ENCODE assay signal across 8 mouse cellular contexts in genomic region chr4:135986301-135986942, GRCm38 (mm10). TPM values are rescaled to one million over a fixed set of nuclear protein-coding genes. Genes with fewer than 3 reads are reported as not detected.
DNase-seq lines count a peak whose midpoint lies in the region; ATAC-seq and TF ChIP-seq lines count a peak whose summit lies in the region.

No protein-coding gene starts in this region.

- peak overlapping the region; percentile 91 for H3K27ac ChIP-seq in embryonic facial prominence, embryonic 10.5 days (replicated peaks)
- H3K27ac ChIP-seq in hindbrain, embryonic 14.5 days, result peak overlapping the region; percentile 90
- H3K27ac ChIP-seq in midbrain, embryonic 11.5 days (ENCODE audit: low read depth, low read length), result peak overlapping the region; percentile 41; the same call in 1 of the 2 replicates

- H3K9ac ChIP-seq in hindbrain, embryonic 14.5 days, result peak overlapping the region; percentile 84
- peak overlapping the region; percentile 94 for H3K9ac ChIP-seq in midbrain, embryonic 11.5 days (ENCODE audit: low read length)

- WGBS in lung, adult 2 months, result 7% methylated on average over 23 of the region's 23 CpGs
- WGBS in embryonic facial prominence, embryonic 10.5 days, result 8% methylated on average over 23 of the region's 23 CpGs
- 8% methylated on average over 21 of the region's 23 CpGs for WGBS in hindbrain, embryonic 14.5 days
- 10% methylated on average over 23 of the region's 23 CpGs for WGBS in midbrain, embryonic 11.5 days

- no peaks in the 10 kb centered on the region for H3K9me3 ChIP-seq in embryonic facial prominence, embryonic 10.5 days
- no peaks in the 10 kb centered on the region for H3K9me3 ChIP-seq in hindbrain, embryonic 14.5 days (ENCODE audit: control insufficient read depth, low read length)
- H3K9me3 ChIP-seq in midbrain, embryonic 11.5 days (ENCODE audit: control insufficient read depth, low read length), result no peaks in the 10 kb centered on the region

- H3K4me2 ChIP-seq in hindbrain, embryonic 14.5 days (replicated peaks), result peak overlapping the region; percentile 93
- H3K4me2 ChIP-seq in midbrain, embryonic 11.5 days, result peak overlapping the region; percentile 64

- peaks cover 42% of the 10 kb centered on the region for H3K36me3 ChIP-seq in embryonic facial prominence, embryonic 10.5 days (replicated peaks)
- peaks cover 26% of the 10 kb centered on the region for H3K36me3 ChIP-seq in hindbrain, embryonic 14.5 days (replicated peaks; ENCODE audit: control insufficient read depth, insufficient read depth)
- peaks cover 7% of the 10 kb centered on the region; the same call in 1 of the 2 replicates for H3K36me3 ChIP-seq in midbrain, embryonic 11.5 days (ENCODE audit: control insufficient read depth, insufficient read depth, low read length)

- H3K4me1 ChIP-seq in lung, adult 2 months (ENCODE audit: control insufficient read depth, insufficient read depth, low read length), result no peaks in the 10 kb centered on the region; the same call in 1 of the 2 replicates
- peaks cover 21% of the 10 kb centered on the region for H3K4me1 ChIP-seq in embryonic facial prominence, embryonic 10.5 days
- peaks cover 13% of the 10 kb centered on the region for H3K4me1 ChIP-seq in hindbrain, embryonic 14.5 days (replicated peaks; ENCODE audit: control insufficient read depth, insufficient read depth, low read length)
- H3K4me1 ChIP-seq in midbrain, embryonic 11.5 days (ENCODE audit: control insufficient read depth, insufficient read depth, low read length), result peaks cover 10% of the 10 kb centered on the region

- no peak for ATAC-seq in hindbrain, embryonic 14.5 days (ENCODE audit: low FRiP score)
- ATAC-seq in midbrain, embryonic 11.5 days (ENCODE audit: low FRiP score), result no peak; the same call in 1 of the 2 replicates

- no peaks in the 10 kb centered on the region for H3K27me3 ChIP-seq in embryonic facial prominence, embryonic 10.5 days (replicated peaks; ENCODE audit: low read depth, poor library complexity, severe bottlenecking)
- no peaks in the 10 kb centered on the region for H3K27me3 ChIP-seq in hindbrain, embryonic 14.5 days (ENCODE audit: control insufficient read depth, insufficient read depth, low read length)
- no peaks in the 10 kb centered on the region for H3K27me3 ChIP-seq in midbrain, embryonic 11.5 days (ENCODE audit: control insufficient read depth, insufficient read depth, low read length)

- H3K4me3 ChIP-seq in lung, adult 2 months (replicated peaks; ENCODE audit: extremely low read depth, low read depth, low read length), result peak overlapping the region; percentile 89
- peak overlapping the region; percentile 86 for H3K4me3 ChIP-seq in embryonic facial prominence, embryonic 10.5 days
- H3K4me3 ChIP-seq in hindbrain, embryonic 14.5 days (replicated peaks; ENCODE audit: low read length), result peak overlapping the region; percentile 97
- peak overlapping the region; percentile 96 for H3K4me3 ChIP-seq in midbrain, embryonic 11.5 days (ENCODE audit: low read depth, low read length)

- DNase-seq in lung, adult 2 months, result no peak
- no peak for DNase-seq in lung, postnatal 36 days
- no peak for DNase-seq in embryonic facial prominence, embryonic 10.5 days (ENCODE audit: low spot score)
- no peak for DNase-seq in hindbrain, embryonic 14.5 days (ENCODE audit: low spot score)
- DNase-seq in midbrain, embryonic 11.5 days (ENCODE audit: low spot score, missing footprints), result peak; percentile 95
- DNase-seq in urinary bladder, postnatal 4 days (ENCODE audit: low spot score in 2 of 2), result no peak
- no peak for DNase-seq in layer of hippocampus, adult 11-12 months (ENCODE audit: low spot score)
- DNase-seq in layer of hippocampus, postnatal 14 days (ENCODE audit: low spot score in 2 of 2), result no peak

- no peak for TF ChIP-seq POLR2A in lung, adult 2 months (IDR thresholded peaks at IDR 0.05; ENCODE audit: borderline replicate concordance, extremely low read depth, low read depth, low read length)

- no peak for TF ChIP-seq CTCF in lung, adult 2 months (IDR thresholded peaks at IDR 0.05; ENCODE audit: insufficient read depth, low read length)

RNA-seq across cellular contexts. Expression of gene Pithd1, which starts 0.6 kb away (rescaled TPM):
- polyA plus RNA-seq in lung, adult 2 months (2012; rRNA removed), result 33.5 and 48.0 TPM in 2 replicates
- polyA plus RNA-seq in embryonic facial prominence, embryonic 10.5 days (2016; fragmentation: Nextera tagmentation; extraction: Ambion mirVana), result 66.2 and 72.8 TPM in 2 replicates
- polyA plus RNA-seq in hindbrain, embryonic 14.5 days (2014; fragmentation: Nextera tagmentation; extraction: Ambion mirVana), result 60.7 and 65.5 TPM in 2 replicates
- 64.8 and 65.8 TPM in 2 replicates for polyA plus RNA-seq in midbrain, embryonic 11.5 days (2014; fragmentation: Nextera tagmentation; extraction: Ambion mirVana)
- 10 to 100 TPM; 86.8 to 90.1 TPM for total RNA-seq in layer of hippocampus, postnatal 14 days (2021)

RNA-seq across cellular contexts. Expression of gene Lypla2, which starts 14.0 kb away (rescaled TPM):
- polyA plus RNA-seq in lung, adult 2 months (2012; rRNA removed), result 123 TPM in 2 replicates
- 207 and 217 TPM in 2 replicates for polyA plus RNA-seq in embryonic facial prominence, embryonic 10.5 days (2016; fragmentation: Nextera tagmentation; extraction: Ambion mirVana)
- polyA plus RNA-seq in hindbrain, embryonic 14.5 days (2014; fragmentation: Nextera tagmentation; extraction: Ambion mirVana), result 183 and 191 TPM in 2 replicates
- 136 and 144 TPM in 2 replicates for polyA plus RNA-seq in midbrain, embryonic 11.5 days (2014; fragmentation: Nextera tagmentation; extraction: Ambion mirVana)
- total RNA-seq in layer of hippocampus, postnatal 14 days (2021), result 100 to 1,000 TPM; 107 to 111 TPM

RNA-seq across cellular contexts. Expression of gene Gale, which starts 22.9 kb away (rescaled TPM):
- 19.5 and 25.0 TPM in 2 replicates for polyA plus RNA-seq in lung, adult 2 months (2012; rRNA removed)
- 39.7 and 40.2 TPM in 2 replicates for polyA plus RNA-seq in embryonic facial prominence, embryonic 10.5 days (2016; fragmentation: Nextera tagmentation; extraction: Ambion mirVana)
- polyA plus RNA-seq in hindbrain, embryonic 14.5 days (2014; fragmentation: Nextera tagmentation; extraction: Ambion mirVana), result 41.9 and 42.9 TPM in 2 replicates
- polyA plus RNA-seq in midbrain, embryonic 11.5 days (2014; fragmentation: Nextera tagmentation; extraction: Ambion mirVana), result 25.6 and 27.0 TPM in 2 replicates
- total RNA-seq in layer of hippocampus, postnatal 14 days (2021), result 10 to 100 TPM; 26.9 to 29.0 TPM

RNA-seq across cellular contexts. Expression of gene Eloa, which starts 35.1 kb away (rescaled TPM):
- 8.5 and 11.7 TPM in 2 replicates for polyA plus RNA-seq in lung, adult 2 months (2012; rRNA removed)
- 35.0 and 37.5 TPM in 2 replicates for polyA plus RNA-seq in embryonic facial prominence, embryonic 10.5 days (2016; fragmentation: Nextera tagmentation; extraction: Ambion mirVana)
- polyA plus RNA-seq in hindbrain, embryonic 14.5 days (2014; fragmentation: Nextera tagmentation; extraction: Ambion mirVana), result 31.1 and 33.3 TPM in 2 replicates
- polyA plus RNA-seq in midbrain, embryonic 11.5 days (2014; fragmentation: Nextera tagmentation; extraction: Ambion mirVana), result 42.8 and 43.6 TPM in 2 replicates
- 10 to 100 TPM; 31.7 TPM for total RNA-seq in layer of hippocampus, postnatal 14 days (2021)

RNA-seq across cellular contexts. Expression of gene Hmgcl, which starts 40.2 kb away (rescaled TPM):
- polyA plus RNA-seq in lung, adult 2 months (2012; rRNA removed), result 43.8 and 49.6 TPM in 2 replicates
- polyA plus RNA-seq in embryonic facial prominence, embryonic 10.5 days (2016; fragmentation: Nextera tagmentation; extraction: Ambion mirVana), result 64.3 and 68.6 TPM in 2 replicates
- 60.3 and 63.3 TPM in 2 replicates for polyA plus RNA-seq in hindbrain, embryonic 14.5 days (2014; fragmentation: Nextera tagmentation; extraction: Ambion mirVana)
- polyA plus RNA-seq in midbrain, embryonic 11.5 days (2014; fragmentation: Nextera tagmentation; extraction: Ambion mirVana), result 55.1 and 62.9 TPM in 2 replicates
- 10 to 100 TPM; 31.3 to 35.0 TPM for total RNA-seq in layer of hippocampus, postnatal 14 days (2021)

Comparison
In these comparisons a context has a peak if more than half of its experiments do, and no peak if none do; other contexts are left out.
1. H3K27ac ChIP-seq: peak in every context shown above with its lines; median percentile 91 in embryonic facial prominence, embryonic 10.5 days; 90 in hindbrain, embryonic 14.5 days; 41 in midbrain, embryonic 11.5 days.